Mouse (Mus musculus): ENCODE measurements around the gene Hnrnpl. TPM values are rescaled to one million over a fixed set of nuclear protein-coding genes. Genes with fewer than 3 reads are reported as not detected.
A peak's percentile ranks its signal among the peaks of the same experiment; 100 is the strongest.

Gene Hnrnpl
- total RNA-seq, 2 experiments from 2014 or later, result 342 to 433 TPM

- ATAC-seq (replicated peaks; ENCODE audit: poor library complexity), result peak; percentile 28
Observed at GRCm38 (mm10) chr7:28811228-28811627, 2.9 kb downstream of the Hnrnpl start.

- no peak for ATAC-seq (replicated peaks; ENCODE audit: poor library complexity)
Observed at GRCm38 (mm10) chr7:28811640-28812275, 3.4 kb downstream of the Hnrnpl start.

- ATAC-seq (replicated peaks; ENCODE audit: poor library complexity), result no peak
Observed at GRCm38 (mm10) chr7:28812436-28812835, 4.1 kb downstream of the Hnrnpl start.

- ATAC-seq (replicated peaks; ENCODE audit: poor library complexity), result no peak
Observed at GRCm38 (mm10) chr7:28812949-28813348, 4.6 kb downstream of the Hnrnpl start.

GRCm38 (mm10) chr7:28814306-28815034, 6.1 kb downstream of the Hnrnpl start:
- no peak for ATAC-seq (replicated peaks; ENCODE audit: poor library complexity)

- ATAC-seq (replicated peaks; ENCODE audit: poor library complexity), result no peak
Observed at GRCm38 (mm10) chr7:28815230-28815629, 6.9 kb downstream of the Hnrnpl start.

GRCm38 (mm10) chr7:28816201-28816600, 7.9 kb downstream of the Hnrnpl start:
- no peak for ATAC-seq (replicated peaks; ENCODE audit: poor library complexity)

- ATAC-seq (replicated peaks; ENCODE audit: poor library complexity), result no peak
Observed at GRCm38 (mm10) chr7:28816920-28817319, 8.6 kb downstream of the Hnrnpl start.

- ATAC-seq (replicated peaks; ENCODE audit: poor library complexity), result no peak
Observed at GRCm38 (mm10) chr7:28817524-28817923, 9.2 kb downstream of the Hnrnpl start.

- ATAC-seq (replicated peaks; ENCODE audit: poor library complexity), result no peak
Observed at GRCm38 (mm10) chr7:28817957-28818356, 9.6 kb downstream of the Hnrnpl start.

- no peak for ATAC-seq (replicated peaks; ENCODE audit: poor library complexity)
Observed at GRCm38 (mm10) chr7:28818436-28818835, 10.1 kb downstream of the Hnrnpl start.

- ATAC-seq (replicated peaks; ENCODE audit: poor library complexity), result peak; percentile 49
Observed at GRCm38 (mm10) chr7:28818861-28819452, 10.6 kb downstream of the Hnrnpl start.

GRCm38 (mm10) chr7:28819571-28819970, 11.2 kb downstream of the Hnrnpl start:
- ATAC-seq (replicated peaks; ENCODE audit: poor library complexity), result no peak

GRCm38 (mm10) chr7:28820358-28821260, 12.3 kb downstream of the Hnrnpl start:
- ATAC-seq (replicated peaks; ENCODE audit: poor library complexity), result no peak

GRCm38 (mm10) chr7:28821261-28821831, 13.0 kb downstream of the Hnrnpl start:
- ATAC-seq (replicated peaks; ENCODE audit: poor library complexity), result no peak

GRCm38 (mm10) chr7:28822556-28822955, 14.2 kb downstream of the Hnrnpl start:
- no peak for ATAC-seq (replicated peaks; ENCODE audit: poor library complexity)

- no peak for ATAC-seq (replicated peaks; ENCODE audit: poor library complexity)
Observed at GRCm38 (mm10) chr7:28822993-28823903, 14.9 kb downstream of the Hnrnpl start.

GRCm38 (mm10) chr7:28823932-28824331, 15.6 kb downstream of the Hnrnpl start:
- ATAC-seq (replicated peaks; ENCODE audit: poor library complexity), result no peak

GRCm38 (mm10) chr7:28824941-28825685, 16.8 kb downstream of the Hnrnpl start, which contains the start of gene Ech1:
TSS of gene Ech1 (plus strand) at chr7:28825217.
- peak; percentile 92 for ATAC-seq (replicated peaks; ENCODE audit: poor library complexity)

All from megakaryocyte progenitor cell, adult 5-6 weeks (primary cell).